Mouse (Mus musculus) adrenal gland (tissue): ENCODE measurements at regions not wholly inside any gene's neighbourhood (a gene's known extent, or its start where the extent isn't known, plus 50 kb on each side); places are given as distances from the start of the nearest gene placed in this dataset.

Source experiments
- intact Hi-C: fragments of 180-260 bp; cut with DNase I; formaldehyde crosslinking; loops from one replicate; pipeline ENCODE4 v1.15.1; 2025

GRCm38 (mm10) chr12:112333125-112334079 is 155.8 kb upstream of the A530016L24Rik start:
- intact Hi-C loops: no loop called here

DNA sequence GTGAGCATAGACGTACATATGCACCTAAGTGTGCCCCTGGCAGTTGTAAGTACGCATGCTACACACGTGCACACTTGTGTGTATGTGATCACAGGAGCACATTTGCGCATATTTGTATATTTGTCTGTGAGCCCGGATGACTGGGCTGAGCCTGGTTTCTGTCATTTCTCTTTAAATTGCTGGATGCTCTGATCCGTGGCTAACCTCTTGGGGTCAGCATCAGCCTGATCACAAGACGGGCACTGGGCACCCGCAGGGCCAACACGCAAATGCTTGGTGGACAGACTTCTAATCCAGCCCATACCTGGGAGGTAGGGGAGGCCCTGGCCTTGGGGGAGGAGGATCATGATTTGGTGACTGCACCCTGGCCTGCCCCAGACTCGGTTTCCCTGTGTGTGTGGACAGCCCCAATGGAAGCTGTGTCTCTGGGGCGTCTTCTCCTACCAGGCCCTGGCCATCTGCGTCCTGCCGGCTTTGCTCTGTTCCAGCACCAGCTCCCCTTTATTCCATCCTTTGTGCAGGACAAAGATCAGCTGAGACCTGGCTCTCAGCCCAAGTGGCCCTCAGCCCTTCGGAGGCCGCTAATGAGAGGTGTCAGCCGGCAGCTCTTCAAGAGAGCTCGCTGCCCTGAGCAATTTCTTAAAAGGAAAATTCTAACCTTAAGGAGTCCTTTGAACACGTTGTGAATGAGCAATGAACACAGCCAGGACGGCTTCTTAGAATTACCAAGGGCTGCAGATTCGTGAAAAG is 155.0 kb upstream of the A530016L24Rik start:
- intact Hi-C loops: no loop called here

GRCm38 (mm10) chr12:112335641-112336040 is 153.6 kb upstream of the A530016L24Rik start:
- intact Hi-C loops: no loop called here

DNA sequence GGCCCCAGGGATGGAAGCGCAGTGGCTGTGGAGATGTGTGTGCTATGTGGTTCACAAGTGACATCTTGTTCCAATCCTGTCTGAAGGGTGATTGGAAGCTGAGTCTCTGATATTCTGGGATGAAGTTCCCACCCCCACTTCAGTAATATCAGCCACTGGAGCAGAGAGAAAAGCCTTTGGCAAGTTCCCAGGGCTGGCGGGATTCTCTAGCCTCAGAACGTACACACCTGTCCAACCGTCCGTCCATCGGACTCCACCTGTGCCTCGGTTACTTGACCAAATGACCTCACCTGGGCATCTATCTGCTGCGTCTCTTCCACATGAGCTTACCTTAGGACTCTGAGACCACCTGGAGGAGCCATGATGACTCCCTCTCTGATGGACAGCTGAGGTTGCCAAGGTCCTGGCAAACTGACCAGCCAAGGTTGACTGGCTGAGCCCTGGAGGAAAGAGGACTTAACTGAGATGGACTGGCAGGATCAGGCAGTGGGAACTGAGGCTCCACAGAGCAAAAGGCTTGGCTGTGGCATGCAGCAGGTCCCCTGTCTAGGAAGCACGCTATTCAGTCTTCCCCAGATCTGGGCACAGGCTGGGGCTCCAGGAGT is 152.5 kb upstream of the A530016L24Rik start:
- intact Hi-C loops: no loop called here

DNA sequence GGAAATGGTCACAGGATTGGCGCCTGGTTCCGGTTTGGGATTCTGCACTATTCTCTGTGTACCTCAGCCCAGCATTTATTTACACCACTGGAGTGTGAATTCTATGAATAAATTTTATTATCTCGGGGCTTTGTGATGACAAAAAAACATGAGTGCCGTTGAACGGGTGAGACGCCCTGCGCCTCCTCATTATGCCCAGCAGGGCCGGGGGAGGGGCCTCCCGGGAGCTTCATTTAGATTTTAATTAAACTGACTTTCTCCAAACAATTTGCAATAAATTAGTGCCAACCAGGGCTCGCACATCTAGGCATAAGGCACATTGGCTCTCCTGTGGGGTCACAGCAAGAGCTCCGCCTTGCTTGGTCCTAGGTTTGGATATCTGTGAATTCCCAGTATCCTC is 151.8 kb upstream of the A530016L24Rik start:
- intact Hi-C loops: no loop called here

DNA sequence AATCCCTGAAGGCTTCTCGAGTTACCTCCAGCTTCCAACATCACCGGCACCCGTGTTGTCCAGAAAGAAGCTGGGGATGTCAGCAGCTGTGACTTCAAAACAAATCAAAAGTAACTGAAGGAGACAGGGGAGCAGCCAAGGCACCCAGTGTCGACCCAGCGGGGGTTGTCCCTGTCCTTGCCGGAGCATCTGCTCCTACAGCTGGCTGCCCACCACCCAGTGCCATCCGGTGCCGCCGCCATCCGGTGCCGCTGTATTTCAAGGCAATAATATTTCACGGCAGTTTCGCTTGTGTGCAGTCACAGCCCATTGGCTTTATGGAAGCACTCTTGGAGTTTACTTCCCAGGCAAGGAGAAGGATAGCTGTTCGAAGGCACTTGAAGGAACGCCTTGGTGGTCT is 150.3 kb upstream of the A530016L24Rik start:
- intact Hi-C loops: no loop called here

DNA sequence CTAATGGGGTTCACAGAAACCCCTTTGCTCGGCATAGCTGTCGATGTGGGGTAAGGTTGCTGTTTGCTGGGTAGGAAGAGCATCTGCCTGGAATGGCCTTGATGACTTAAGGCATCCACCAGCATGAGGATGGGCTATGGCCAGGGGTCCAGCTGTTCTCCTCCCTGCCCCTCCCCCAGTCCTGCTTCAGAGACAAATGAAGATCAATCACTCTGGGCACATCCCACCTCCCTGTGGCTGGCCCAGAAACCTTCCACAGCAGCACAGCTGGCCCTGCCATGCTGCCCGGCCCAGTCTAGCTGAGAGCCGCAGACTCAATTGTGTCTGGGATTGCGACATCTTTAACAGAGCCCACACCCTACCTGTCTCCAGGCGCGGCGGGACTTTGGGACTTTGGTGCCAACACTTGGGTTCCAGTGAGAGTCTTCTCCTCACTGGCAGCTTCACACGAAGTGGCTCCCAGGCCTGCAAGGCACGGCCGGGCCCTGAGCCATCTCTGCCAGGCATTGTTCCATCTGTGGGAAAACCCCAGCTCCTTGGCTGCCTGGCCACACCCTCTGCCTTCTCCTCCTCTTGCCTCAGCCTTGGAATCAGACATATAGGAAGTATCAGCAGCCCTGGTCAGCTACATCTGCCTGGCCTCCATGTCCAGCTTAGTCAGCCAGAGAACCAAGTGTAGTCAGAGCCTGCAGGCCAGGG is 149.6 kb upstream of the A530016L24Rik start:
- intact Hi-C loops: no loop called here

GRCm38 (mm10) chr12:112340248-112340647 is 149.0 kb upstream of the A530016L24Rik start:
- intact Hi-C loops: no loop called here

DNA sequence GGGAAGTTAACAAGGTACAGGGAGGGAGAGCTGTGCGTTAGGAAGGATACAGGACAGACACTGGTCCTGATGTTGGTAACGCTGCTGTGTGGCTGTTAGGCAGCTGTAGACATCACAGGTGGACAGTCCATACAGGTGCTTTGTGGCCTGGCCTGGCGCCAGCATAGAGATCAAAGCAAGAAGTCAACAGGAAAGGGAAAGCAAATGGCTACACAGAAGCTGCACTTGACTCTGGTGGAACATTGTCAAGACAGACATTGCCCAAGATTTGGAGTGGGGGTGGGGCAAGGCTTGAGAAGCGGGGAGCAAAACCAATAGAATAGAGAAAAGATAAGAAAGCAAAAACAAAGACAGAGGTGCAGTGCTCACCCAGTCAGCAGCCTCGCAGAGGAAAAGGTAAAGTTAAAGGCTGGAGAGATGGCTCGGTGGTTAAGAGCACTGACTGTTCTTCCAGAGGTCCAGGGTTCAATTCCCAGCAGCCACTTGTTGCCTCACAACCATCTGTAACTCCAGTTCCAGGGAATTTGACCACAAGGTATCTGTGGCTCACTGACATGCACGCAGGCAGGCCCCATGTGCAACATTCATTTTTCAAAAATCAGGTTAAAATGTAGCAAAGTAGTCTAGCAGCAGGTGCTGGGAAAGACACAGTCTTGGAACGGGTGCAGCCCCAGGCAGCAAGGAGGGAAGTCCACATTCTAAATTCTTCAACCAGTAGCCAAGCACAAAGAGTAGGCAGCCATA is 147.3 kb upstream of the A530016L24Rik start:
- intact Hi-C loops: no loop called here

DNA sequence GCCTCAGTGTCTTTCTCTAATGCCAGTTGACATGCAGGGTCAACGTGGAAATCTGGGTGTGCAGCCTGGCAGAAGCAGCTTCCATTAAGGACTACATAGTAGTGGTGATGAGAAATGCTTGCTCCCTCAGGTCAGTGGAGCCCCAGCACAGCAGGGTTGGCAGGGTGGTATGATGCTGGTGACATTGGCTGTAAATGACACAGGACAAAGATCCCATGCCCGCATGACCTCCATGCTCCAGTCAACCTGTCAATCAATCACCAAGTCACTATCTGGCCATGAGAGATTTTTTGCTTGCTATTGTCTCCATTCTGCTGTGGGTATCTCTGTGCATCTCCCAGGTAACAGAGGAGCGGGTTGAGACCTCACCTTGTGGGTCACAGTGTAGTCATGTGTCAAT is 146.2 kb upstream of the A530016L24Rik start:
- intact Hi-C loops: no loop called here

DNA sequence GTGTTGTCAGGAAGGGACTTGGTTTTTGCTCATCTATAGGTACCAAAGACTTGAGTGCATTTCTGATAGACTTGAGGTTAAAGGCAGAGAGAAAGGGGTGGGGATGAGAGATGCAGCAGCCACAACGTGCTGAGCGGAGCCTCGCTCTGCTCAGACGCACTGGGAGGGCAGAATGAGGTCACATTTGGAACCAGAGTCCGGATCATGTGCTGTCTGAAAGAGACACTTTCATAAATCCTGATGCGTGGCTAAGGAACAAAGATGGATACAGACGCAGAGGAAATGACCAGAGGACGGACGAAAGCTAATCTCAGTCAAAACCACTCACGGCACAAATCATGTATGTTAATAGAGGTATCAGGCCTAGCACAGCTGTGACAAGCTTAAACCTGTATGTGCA is 145.0 kb upstream of the A530016L24Rik start:
- intact Hi-C loops: no loop called here

DNA sequence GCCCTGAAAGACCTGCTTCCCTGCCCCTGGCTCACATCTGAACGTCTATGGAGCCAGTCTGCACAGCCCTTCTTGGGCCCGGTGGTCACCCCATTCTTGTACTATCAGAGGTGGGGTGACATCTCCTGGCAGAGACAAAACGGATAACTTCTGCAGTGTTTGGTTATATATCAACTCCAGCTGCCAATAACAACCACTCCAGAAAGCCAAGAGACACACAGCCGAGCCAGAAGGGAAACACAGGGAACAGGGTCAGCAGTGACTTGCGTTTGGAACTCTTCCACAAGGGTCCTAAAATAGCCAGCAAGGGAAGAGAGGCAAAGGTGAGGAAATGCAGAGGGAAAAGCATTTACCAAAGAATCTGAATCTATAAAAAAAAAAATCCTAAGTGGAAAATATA is 143.5 kb upstream of the A530016L24Rik start:
- intact Hi-C loops: no loop called here

DNA sequence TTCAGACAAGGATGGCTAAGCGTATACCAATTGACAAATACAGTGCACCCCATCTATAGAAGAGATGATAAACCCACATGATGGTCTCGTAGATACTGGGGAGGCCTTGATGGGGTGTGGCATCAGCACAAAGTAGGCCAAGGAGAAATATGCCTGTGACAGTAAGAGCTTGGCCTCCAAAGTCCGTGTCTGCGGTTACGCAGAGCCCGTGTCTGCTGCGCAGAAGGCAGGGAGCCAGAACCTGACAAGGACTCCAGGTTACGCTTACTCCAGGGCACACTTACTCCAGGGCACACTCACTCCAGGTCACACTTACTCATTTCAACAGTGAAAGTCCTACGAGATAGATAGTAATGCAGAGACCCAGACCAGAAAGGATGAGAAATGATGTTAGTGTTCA is 141.1 kb upstream of the A530016L24Rik start:
- intact Hi-C loops: no loop called here

DNA sequence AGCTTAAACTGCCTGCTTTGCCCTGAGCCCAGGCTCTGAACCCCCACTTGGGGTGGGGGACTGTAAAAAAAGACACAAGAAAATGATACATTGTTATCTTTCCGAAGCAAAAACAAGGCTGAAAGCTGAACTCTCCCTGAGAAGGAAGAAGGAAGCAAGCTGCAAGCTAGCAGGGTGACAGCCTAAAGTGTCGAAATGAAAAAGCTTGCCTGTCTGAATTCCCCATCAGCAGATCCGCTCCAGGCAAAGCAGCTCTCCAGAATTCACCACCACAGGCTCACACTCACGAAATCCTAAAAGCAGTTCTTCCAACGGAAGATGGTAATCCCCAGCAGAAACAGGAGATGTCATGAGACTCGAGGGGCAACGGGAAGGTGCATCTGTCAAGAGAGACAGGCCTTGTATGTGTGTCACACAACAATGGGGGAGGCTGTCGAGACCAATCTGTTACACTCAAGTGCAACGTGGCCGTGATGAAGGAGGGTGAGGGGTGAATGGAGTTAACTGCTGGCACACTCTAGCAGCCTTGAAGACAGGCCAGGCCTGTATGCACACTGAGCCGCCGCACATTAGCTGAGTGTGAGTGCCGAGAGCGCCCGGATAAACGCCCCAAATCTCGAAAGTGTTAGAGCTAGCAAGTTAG is 139.5 kb upstream of the A530016L24Rik start:
- intact Hi-C loops: no loop called here

DNA sequence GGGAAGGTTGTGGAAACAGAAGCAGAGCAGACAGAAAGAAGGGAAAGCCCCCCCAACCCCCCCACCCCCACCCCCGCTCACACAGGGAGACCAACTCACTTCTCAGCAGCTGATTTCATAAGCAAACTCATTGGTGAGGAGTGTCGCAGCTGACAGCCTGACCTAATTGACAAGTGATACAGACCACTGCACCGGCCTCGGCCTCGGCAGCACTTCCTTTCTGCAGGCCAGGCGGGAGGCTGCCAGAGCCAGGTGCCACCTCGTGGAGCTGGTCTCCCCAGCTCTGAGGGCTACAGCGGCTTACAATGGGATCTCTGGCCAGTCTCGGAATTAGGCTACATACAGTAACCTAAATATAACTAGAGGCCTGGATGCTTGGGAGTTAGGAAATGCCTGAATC is 138.5 kb upstream of the A530016L24Rik start:
- intact Hi-C loops: no loop called here

DNA sequence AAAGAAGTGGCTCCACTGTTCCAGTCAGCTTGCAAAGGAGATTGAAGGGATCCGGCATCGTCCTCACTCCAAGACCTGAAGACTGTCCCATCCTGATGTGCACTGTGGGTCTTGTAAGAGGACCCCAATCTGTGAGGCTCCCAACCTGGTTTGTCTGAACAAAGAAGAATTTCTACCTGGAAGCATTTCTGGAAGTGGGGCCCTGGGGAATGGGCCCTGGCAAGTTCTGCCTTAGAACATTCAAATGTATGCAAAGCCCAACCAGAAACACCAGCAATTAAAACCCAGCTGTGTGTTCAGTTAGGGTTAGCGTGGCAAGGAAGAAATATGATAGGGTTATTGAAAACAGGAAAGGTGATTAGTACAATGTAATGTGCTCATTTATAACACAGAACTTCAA is 125.9 kb upstream of the A530016L24Rik start:
- intact Hi-C loops: no loop called here

GRCm38 (mm10) chr12:112367221-112367620 is 122.0 kb upstream of the A530016L24Rik start:
- intact Hi-C loops: no loop called here

DNA sequence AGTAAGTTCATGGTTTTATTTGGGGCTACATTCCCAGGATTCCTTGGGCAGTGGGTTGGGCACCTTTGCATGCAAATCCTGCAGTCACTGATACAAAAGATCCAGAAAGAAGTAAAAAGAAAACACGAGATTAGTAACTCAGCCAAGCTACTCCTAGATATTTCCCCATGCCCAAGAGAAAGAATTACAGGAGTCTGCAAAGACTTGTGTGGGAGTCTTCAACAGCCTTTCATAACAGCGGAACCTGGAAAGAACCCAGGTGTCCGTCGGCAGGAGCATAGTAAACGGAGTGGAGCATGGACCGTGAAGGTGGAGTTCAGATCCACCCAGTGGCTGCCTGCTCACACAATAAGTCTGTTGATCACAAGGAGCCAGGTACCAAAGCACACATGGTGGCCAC is 121.1 kb upstream of the A530016L24Rik start:
- intact Hi-C loops: no loop called here

DNA sequence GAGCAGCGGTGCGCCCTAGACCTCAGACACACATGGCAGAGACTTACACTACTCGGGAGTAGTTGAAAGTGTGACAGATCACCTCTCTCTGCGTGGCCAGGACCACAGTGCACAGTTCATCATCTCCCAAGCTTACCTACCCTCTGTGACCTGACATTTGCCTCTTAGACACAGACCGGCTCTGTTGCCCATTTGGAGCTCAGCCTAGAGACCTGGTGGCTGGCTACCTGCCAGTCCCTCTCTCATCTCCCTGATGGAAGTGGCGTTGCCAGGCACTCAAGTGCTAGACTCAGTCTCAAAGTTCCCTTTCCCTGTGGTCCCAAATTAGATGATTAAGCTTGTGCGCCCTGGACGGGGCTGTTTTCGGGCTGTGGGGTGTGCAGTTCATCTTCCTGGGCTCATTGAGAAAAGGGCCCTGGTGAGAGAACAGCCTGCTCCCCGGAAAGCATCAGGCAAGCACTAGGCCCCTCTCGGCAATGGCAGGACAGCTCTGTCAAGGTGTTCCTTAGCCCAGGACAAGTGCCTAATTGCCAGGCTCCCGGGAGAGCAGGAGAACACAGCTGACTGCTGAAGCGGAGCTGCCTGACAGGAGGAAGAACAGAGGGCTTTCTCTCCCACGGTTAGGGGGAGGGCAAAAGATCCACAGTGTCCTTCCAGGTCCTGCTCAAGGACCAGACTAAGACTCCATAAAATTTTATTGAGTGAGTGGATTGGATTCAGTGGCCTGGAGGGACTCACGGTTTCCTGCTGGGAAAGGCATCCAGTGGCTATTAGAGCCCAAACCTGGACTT is 119.5 kb upstream of the A530016L24Rik start:
- intact Hi-C loops: no loop called here
